Mouse (Mus musculus) forebrain, embryonic 14.5 days (tissue): ENCODE results near the gene Midn. TPM values are rescaled to one million over a fixed set of nuclear protein-coding genes. Genes with fewer than 3 reads are reported as not detected.

Source experiments
- ATAC-seq: fragments of 200-750 bp; cut with Nextera tagmentation; 2 replicates; pipeline ENCODE4 v1.8.0; 2017; ENCODE audit warnings: mild to moderate bottlenecking, moderate library complexity
- DNase-seq: peaks from one replicate; pipeline ENCODE4 v3.0.0-alpha.2; 2015; ENCODE audit warnings: low spot score
- H3K27ac ChIP-seq: fragments of 300-500 bp; sonication (generic); 2 replicates; pipeline ENCODE4 v1.5.1; 2014; ENCODE audit warnings: low read depth, mild to moderate bottlenecking, control low read depth, low read length, moderate library complexity
- H3K27me3 ChIP-seq: fragments of 300-500 bp; sonication (generic); replicated peaks from 2 replicates; pipeline ENCODE4 v1.6.1; 2014; ENCODE audit warnings: low read length, control low read depth, mixed read lengths; ENCODE audit not compliant: control insufficient read depth, insufficient read depth
- H3K36me3 ChIP-seq: fragments of 300-500 bp; sonication (generic); 2 replicates; pipeline ENCODE4 v1.6.1; 2014; ENCODE audit warnings: low read length, control low read depth; ENCODE audit not compliant: control insufficient read depth, insufficient read depth
- H3K4me1 ChIP-seq: fragments of 300-500 bp; sonication (generic); 2 replicates; pipeline ENCODE4 v1.6.1; 2014; ENCODE audit warnings: antibody characterized with exemption, low read length, control low read depth; ENCODE audit not compliant: control insufficient read depth, insufficient read depth
- H3K4me2 ChIP-seq: fragments of 300-500 bp; sonication (generic); 2 replicates; pipeline ENCODE4 v1.6.1; 2014; ENCODE audit warnings: mild to moderate bottlenecking, control low read depth, low read length
- H3K4me3 ChIP-seq: fragments of 300-500 bp; sonication (generic); 2 replicates; pipeline ENCODE4 v1.5.1; 2014; ENCODE audit warnings: low read depth, low read length, control low read depth
- H3K9ac ChIP-seq: fragments of 300-500 bp; sonication (generic); 2 replicates; pipeline ENCODE4 v1.6.1; 2014; ENCODE audit warnings: mild to moderate bottlenecking, low read length, control low read depth, moderate library complexity
- H3K9me3 ChIP-seq: fragments of 300-500 bp; sonication (generic); replicated peaks from 2 replicates; pipeline ENCODE4 v1.6.1; 2016; ENCODE audit warnings: low read length, control low read depth, mixed read lengths; ENCODE audit not compliant: control insufficient read depth
- whole genome bisulfite sequencing: fragments of 180-500 bp; shearing (Covaris S2); extraction: QIAGEN DNeasy Blood & Tissue Kit; methylation state at CpG from one replicate; pipeline ENCODE4 v1.1.7; 2014; 5-methylcytosine and 5-hydroxymethylcytosine counted together
- polyA plus RNA-seq: library from polyadenylated mRNA; unstranded; fragments of >200 nt; fragmentation: Nextera tagmentation; extraction: Ambion mirVana; gene quantifications from 2 replicates; pipeline ENCODE4 v1.2.1, GENCODE M21; 2014

Midn gene
- polyA plus RNA-seq, 1 experiment from 2014 or later = 67.0 TPM

- H3K4me2 ChIP-seq = peak within 1 kb of the TSS; percentile 59
- H3K9me3 ChIP-seq = no peaks in the 10 kb centered on the region
- DNase-seq (peak; percentile 96), ATAC-seq (peak; percentile 77)
- peak within 1 kb of the TSS; percentile 45 for H3K4me3 ChIP-seq
- no peaks in the 10 kb centered on the region for H3K27me3 ChIP-seq
- H3K9ac ChIP-seq = peak within 1 kb of the TSS; percentile 65
- peaks cover 22% of the 10 kb centered on the region for H3K4me1 ChIP-seq
- peaks cover 34% of the 10 kb centered on the region for H3K36me3 ChIP-seq
- 7% methylated on average over 33 of the region's 35 CpGs for WGBS
- peak within 1 kb of the TSS; percentile 88 for H3K27ac ChIP-seq
These were observed 24.6 kb downstream of the Midn start, which contains the start of gene 1600002K03Rik for GRCm38 (mm10) chr10:80172527-80173292. 1600002K03Rik (plus strand) TSS chr10:80172944.

DNA sequence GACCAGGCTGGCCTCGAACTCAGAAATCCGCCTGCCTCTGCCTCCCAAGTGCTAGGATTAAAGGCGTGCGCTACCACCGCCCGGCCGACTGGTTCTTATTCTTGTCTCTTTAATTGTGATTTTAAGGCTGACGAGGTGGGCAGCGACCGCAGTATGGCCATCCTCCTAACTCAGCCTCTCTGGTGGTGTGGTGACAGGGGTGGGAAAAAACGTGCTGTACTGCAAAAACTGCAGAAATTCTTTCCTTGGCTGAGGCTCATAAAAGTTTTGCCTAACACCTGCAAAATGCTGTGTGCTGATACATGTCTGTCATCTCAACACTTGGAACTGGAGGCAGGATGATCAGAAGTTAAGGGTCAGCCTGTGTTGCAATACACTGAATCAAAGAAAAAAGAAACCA is 25.3 kb downstream of the Midn start:
- Histone ChIP-seq H3K4me3 (peak overlapping the region; percentile 45), H3K36me3 (peaks cover 34% of the 10 kb centered on the region), H3K27me3 (no peaks in the 10 kb centered on the region), H3K9me3 (no peaks in the 10 kb centered on the region), H3K27ac (peak overlapping the region; percentile 88; the same call in 1 of the 2 replicates), H3K4me2 (peak overlapping the region; percentile 59), H3K9ac (peak overlapping the region; percentile 65), H3K4me1 (peaks cover 22% of the 10 kb centered on the region)
- ATAC-seq (no peak), DNase-seq (no peak)
- WGBS = 9% methylated on average over 11 of the region's 11 CpGs

DNA sequence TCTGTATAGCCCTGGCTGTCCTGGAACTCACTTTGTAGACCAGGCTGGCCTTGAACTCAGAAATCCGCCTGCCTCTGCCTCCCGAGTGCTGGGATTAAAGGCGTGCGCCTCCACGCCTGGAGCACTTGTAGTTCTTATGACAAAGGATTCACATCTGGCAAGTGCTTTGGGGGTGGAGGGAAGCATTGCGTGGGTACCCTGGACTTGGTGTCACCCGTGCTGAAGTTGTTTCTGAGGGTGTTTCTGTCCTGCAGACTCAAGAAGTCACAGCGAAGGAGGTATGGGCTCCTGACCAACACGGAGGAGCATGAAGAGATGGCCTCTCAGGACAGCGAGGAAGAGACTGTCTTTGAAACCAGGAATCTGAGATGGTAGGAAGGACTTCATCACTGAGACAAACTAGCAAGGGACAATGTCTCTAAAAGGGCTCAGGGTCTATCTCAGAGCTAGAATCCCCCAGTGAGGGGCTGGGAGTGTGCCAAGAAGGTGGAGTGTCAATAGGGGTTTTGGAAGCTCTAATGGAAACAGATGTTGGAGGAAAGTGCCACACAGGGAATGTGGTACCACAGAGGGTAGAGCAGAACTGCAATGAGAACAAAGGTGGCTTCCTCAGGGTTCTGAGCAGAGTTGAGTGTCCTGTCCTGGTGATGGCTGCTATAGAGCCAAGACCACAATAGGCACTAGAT is 26.0 kb downstream of the Midn start:
- Histone ChIP-seq H3K4me2 (no peak overlapping the region), H3K9me3 (no peaks in the 10 kb centered on the region), H3K4me3 (no peak overlapping the region), H3K36me3 (peaks cover 34% of the 10 kb centered on the region), H3K4me1 (peaks cover 16% of the 10 kb centered on the region), H3K9ac (no peak overlapping the region), H3K27me3 (no peaks in the 10 kb centered on the region), H3K27ac (no peak overlapping the region)
- WGBS = 85% methylated on average over 10 of the region's 10 CpGs
- ATAC-seq (no peak), DNase-seq (no peak)

GRCm38 (mm10) chr10:80174705-80175104 is 26.6 kb downstream of the Midn start:
- Histone ChIP-seq H3K4me2 (no peak overlapping the region), H3K36me3 (peaks cover 29% of the 10 kb centered on the region), H3K27ac (no peak overlapping the region), H3K4me3 (no peak overlapping the region), H3K27me3 (no peaks in the 10 kb centered on the region), H3K9ac (no peak overlapping the region), H3K9me3 (no peaks in the 10 kb centered on the region), H3K4me1 (peaks cover 10% of the 10 kb centered on the region)
- WGBS = 54% methylated on average over 2 of the region's 2 CpGs
- ATAC-seq = no peak
- no peak for DNase-seq

DNA sequence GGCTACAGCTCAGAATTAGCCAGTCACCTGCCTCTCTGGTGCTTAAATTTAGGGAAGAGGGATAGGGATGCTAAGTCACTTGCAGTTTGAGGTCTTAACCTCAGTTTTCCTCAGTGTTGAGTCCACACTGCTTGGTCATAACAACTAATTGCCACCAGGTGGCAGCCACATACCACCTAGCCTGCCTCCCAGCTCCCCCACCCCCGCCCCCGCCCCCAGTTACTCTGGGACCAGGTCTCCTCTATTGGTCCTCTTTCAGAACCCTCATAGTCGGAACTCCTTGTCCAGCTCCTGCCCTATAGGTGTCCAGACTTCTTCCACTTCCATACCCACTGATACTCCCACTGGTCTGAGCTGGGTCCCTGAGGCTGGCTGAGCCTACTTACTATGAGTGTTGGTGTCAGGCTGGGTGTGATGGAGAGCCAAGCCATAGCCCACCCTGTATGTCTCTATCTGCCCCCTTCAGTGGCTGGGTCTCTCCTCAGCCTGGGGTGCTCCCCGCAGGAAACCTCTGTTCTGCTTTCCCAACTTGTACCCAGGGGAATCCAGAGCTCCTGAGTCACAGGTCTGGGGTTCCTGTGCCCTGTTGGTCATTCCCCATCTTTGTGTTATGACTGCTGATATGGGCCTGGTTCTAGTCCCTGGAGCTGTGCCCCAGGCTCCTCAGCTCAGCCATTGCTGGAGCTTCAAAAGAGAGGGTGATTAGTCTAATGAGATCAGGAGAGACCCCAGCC is 27.6 kb downstream of the Midn start:
- H3K4me1 ChIP-seq = peaks cover 13% of the 10 kb centered on the region

GRCm38 (mm10) chr10:80176270-80176834 is 28.3 kb downstream of the Midn start:
- DNase-seq (no peak), ATAC-seq (no peak)
- Histone ChIP-seq H3K4me2 (no peak overlapping the region), H3K27ac (no peak overlapping the region), H3K27me3 (no peaks in the 10 kb centered on the region), H3K36me3 (peaks cover 13% of the 10 kb centered on the region), H3K9ac (no peak overlapping the region), H3K9me3 (no peaks in the 10 kb centered on the region), H3K4me1 (peaks cover 19% of the 10 kb centered on the region), H3K4me3 (no peak overlapping the region)
- WGBS = 75% methylated on average over 5 of the region's 5 CpGs

More for the DNA sequence above, 27.6 kb downstream of the Midn start:
- WGBS = 15% methylated on average over 4 of the region's 4 CpGs
- H3K4me2 ChIP-seq = no peak overlapping the region
- no peaks in the 10 kb centered on the region for H3K9me3 ChIP-seq
- no peak overlapping the region for H3K27ac ChIP-seq
- DNase-seq (peak; percentile 72), ATAC-seq (no peak)
- no peaks in the 10 kb centered on the region for H3K27me3 ChIP-seq
- no peak overlapping the region for H3K9ac ChIP-seq
- peaks cover 19% of the 10 kb centered on the region for H3K36me3 ChIP-seq
- H3K4me3 ChIP-seq = no peak overlapping the region

DNA sequence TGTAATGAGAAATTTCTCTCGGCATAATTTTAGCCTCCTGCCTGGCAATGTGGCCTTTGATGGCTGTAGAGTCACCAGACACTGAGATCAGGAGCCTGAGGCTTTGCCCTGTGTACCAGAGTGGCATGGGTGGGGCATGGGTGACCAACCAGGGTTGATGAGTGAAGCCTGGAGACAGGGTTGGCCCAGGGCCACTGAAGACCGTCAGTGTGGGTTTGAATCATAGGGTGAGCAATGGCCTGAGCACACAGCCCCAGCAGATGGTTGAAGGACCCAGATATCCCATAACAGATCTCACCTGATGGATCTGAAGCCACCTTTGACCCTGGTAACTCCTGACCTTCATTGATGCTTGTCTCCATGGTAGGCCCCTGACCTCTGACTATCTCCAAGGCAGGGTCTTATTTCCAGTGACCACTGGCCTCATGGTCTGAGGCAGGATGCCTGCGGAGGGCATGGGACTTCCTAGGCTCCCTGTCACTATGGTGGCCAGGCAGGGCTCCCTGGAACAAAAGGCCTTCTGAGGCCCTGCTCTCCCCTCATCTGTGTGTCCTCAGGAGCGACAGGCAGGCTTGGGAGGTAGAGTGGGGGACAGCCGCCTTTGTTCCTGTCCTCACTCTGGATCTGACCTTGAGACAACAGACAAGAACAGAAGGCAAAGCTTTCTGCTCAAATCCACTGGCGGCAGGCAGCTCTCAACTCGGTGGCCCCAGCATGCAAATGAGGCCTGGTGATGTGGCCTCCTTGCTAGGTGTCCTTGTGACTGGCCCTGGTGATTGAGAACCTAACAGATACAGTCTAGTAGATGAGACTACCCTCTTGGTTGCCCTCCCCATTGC is 29.6 kb downstream of the Midn start:
- peaks cover 9% of the 10 kb centered on the region; the same call in 1 of the 2 replicates for H3K36me3 ChIP-seq
- H3K4me1 ChIP-seq = peaks cover 13% of the 10 kb centered on the region
- no peak for ATAC-seq
- no peak for DNase-seq
- no peaks in the 10 kb centered on the region for H3K27me3 ChIP-seq
- H3K4me3 ChIP-seq = no peak overlapping the region
- no peak overlapping the region for H3K4me2 ChIP-seq
- H3K27ac ChIP-seq = no peak overlapping the region
- H3K9ac ChIP-seq = peak overlapping the region; percentile 3; the same call in 1 of the 2 replicates
- H3K9me3 ChIP-seq = no peaks in the 10 kb centered on the region
- 63% methylated on average over 7 of the region's 7 CpGs for WGBS
